Mouse (Mus musculus) common myeloid progenitor, adult 5-6 weeks (primary cell): ENCODE measurements at regions not wholly inside any gene's neighbourhood (a gene's known extent, or its start where the extent isn't known, plus 50 kb on each side); places are given as distances from the start of the nearest gene placed in this dataset.

Experiments used
- ATAC-seq: replicated peaks from 2 replicates; pipeline ENCODE4 v1.8.0; 2016; ENCODE audit warnings: low read depth, mild to moderate bottlenecking, moderate TSS enrichment, inconsistent platforms; ENCODE audit not compliant: poor library complexity, severe bottlenecking

- no peak for ATAC-seq
These were observed 194.4 kb upstream of the Ppp6c start for GRCm38 (mm10) chr2:39420696-39421095.

- no peak for ATAC-seq
These were observed 174.1 kb upstream of the Ppp6c start for GRCm38 (mm10) chr2:39400336-39400735.

- no peak for ATAC-seq
These were observed 173.3 kb upstream of the Ppp6c start for GRCm38 (mm10) chr2:39399523-39399922.

GRCm38 (mm10) chr2:39394643-39395042 lies 168.4 kb upstream of the Ppp6c start:
- no peak for ATAC-seq

- ATAC-seq = no peak
These were observed 151.0 kb upstream of the Ppp6c start for GRCm38 (mm10) chr2:39377264-39377663.

- ATAC-seq = peak; percentile 100
These were observed 147.0 kb upstream of the Ppp6c start for GRCm38 (mm10) chr2:39373068-39373779.

GRCm38 (mm10) chr2:39344207-39344606 lies 118.0 kb upstream of the Ppp6c start:
- no peak for ATAC-seq

GRCm38 (mm10) chr2:39340406-39340805 lies 114.2 kb upstream of the Ppp6c start:
- ATAC-seq = no peak

- ATAC-seq = no peak
These were observed 112.8 kb upstream of the Ppp6c start for GRCm38 (mm10) chr2:39338832-39339649.

GRCm38 (mm10) chr2:39337524-39337923 lies 111.3 kb upstream of the Ppp6c start:
- ATAC-seq = no peak

- peak; percentile 74 for ATAC-seq
These were observed 99.7 kb upstream of the Ppp6c start for GRCm38 (mm10) chr2:39325715-39326493.

GRCm38 (mm10) chr2:39325122-39325521 lies 98.9 kb upstream of the Ppp6c start:
- ATAC-seq = peak; percentile 57

GRCm38 (mm10) chr2:39299798-39300382 lies 73.6 kb upstream of the Ppp6c start:
- ATAC-seq = no peak

- no peak for ATAC-seq
These were observed 73.0 kb upstream of the Ppp6c start for GRCm38 (mm10) chr2:39299290-39299689.

GRCm38 (mm10) chr2:39295435-39295834 lies 69.2 kb upstream of the Ppp6c start:
- ATAC-seq = no peak

GRCm38 (mm10) chr2:39278218-39278617 lies 52.0 kb upstream of the Ppp6c start:
- no peak for ATAC-seq
